Mouse (Mus musculus) kidney, embryonic 15.5 days (tissue): ENCODE measurements at regions not wholly inside any gene's neighbourhood (a gene's known extent, or its start where the extent isn't known, plus 50 kb on each side); places are given as distances from the start of the nearest gene placed in this dataset.

Experiments used
- ATAC-seq: fragments of 200-750 bp; cut with Nextera tagmentation; replicated peaks from 2 replicates; pipeline ENCODE4 v1.8.0; 2017; ENCODE audit warnings: moderate TSS enrichment; ENCODE audit not compliant: low FRiP score
- H3K27ac ChIP-seq: fragments of 300-500 bp; sonication (generic); 2 replicates; pipeline ENCODE4 v1.5.1; 2015; ENCODE audit warnings: mild to moderate bottlenecking, inconsistent platforms
- H3K27me3 ChIP-seq: fragments of 300-500 bp; sonication (generic); 2 replicates; pipeline ENCODE4 v1.6.1; 2015; ENCODE audit warnings: inconsistent platforms
- H3K36me3 ChIP-seq: fragments of 300-500 bp; sonication (generic); 2 replicates; pipeline ENCODE4 v1.6.1; 2015; ENCODE audit warnings: inconsistent platforms
- H3K4me1 ChIP-seq: fragments of 300-500 bp; sonication (generic); 2 replicates; pipeline ENCODE4 v1.6.1; 2015; ENCODE audit warnings: inconsistent platforms
- H3K4me2 ChIP-seq: fragments of 300-500 bp; sonication (generic); 2 replicates; pipeline ENCODE4 v1.6.1; 2015; ENCODE audit warnings: moderate library complexity, mild to moderate bottlenecking, inconsistent platforms
- H3K4me3 ChIP-seq: fragments of 300-500 bp; sonication (generic); replicated peaks from 2 replicates; pipeline ENCODE4 v1.5.1; 2015; ENCODE audit warnings: mild to moderate bottlenecking, inconsistent platforms
- H3K9ac ChIP-seq: fragments of 300-500 bp; sonication (generic); 2 replicates; pipeline ENCODE4 v1.6.1; 2015; ENCODE audit warnings: mild to moderate bottlenecking, inconsistent platforms
- H3K9me3 ChIP-seq: fragments of 300-500 bp; sonication (generic); replicated peaks from 2 replicates; pipeline ENCODE4 v1.6.1; 2016; ENCODE audit warnings: inconsistent platforms
- WGBS: fragments of 180-500 bp; shearing (Covaris S2); methylation state at CpG from one replicate; pipeline ENCODE4 v1.1.7; 2015; ENCODE audit warnings: mixed read lengths; 5-methylcytosine and 5-hydroxymethylcytosine counted together

DNA sequence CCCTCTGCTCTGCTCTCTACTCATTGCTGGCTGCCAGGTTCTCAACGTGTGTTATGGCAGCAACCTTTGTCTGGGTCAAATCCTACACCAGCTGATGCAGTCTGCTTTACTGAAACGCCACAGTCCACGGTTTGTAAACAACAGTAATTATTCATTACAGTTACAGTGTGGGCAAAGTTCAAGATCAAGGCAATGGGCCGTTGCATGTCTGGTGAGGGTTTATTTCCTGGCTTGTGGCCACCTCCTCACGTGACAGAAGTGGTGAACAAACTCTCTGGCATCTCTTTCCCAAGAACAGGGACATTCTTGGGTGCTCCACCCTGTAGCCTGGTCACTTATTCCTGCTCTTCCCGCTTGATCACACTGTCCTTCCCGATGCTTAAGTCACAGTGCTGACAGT lies 295.3 kb upstream of the Rtl1 start:
- no peak overlapping the region for H3K4me3 ChIP-seq
- H3K4me2 ChIP-seq: no peak overlapping the region
- WGBS: 42% methylated on average over 7 of the region's 7 CpGs
- H3K9me3 ChIP-seq: no peaks in the 10 kb centered on the region
- peaks cover 10% of the 10 kb centered on the region for H3K4me1 ChIP-seq
- peak; percentile 76 for ATAC-seq
- no peak overlapping the region for H3K9ac ChIP-seq
- H3K27me3 ChIP-seq: peaks cover 5% of the 10 kb centered on the region; the same call in 1 of the 2 replicates
- no peak overlapping the region for H3K27ac ChIP-seq
- no peaks in the 10 kb centered on the region for H3K36me3 ChIP-seq

DNA sequence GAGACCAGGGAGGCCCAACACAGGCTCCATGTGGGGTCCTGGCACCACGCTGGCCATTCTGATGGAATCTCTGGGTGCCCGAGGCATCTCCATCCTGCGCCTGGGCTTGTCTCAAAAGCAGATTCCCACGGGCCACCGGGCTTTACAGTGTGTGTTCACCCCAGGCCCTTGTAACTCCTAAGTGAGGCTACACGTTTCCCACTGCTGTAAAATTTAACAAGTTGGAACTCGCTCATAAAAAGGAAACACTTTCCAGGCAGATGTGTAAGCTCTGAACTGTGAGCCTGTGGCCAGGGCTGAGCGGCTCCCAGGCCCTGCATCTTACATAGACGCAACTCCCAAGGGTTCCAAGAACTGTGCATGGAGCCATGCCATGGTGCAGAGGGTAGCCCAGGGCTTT lies 296.3 kb upstream of the Rtl1 start:
- no peak overlapping the region for H3K4me2 ChIP-seq
- no peak overlapping the region for H3K9ac ChIP-seq
- peaks cover 10% of the 10 kb centered on the region for H3K4me1 ChIP-seq
- H3K36me3 ChIP-seq: no peaks in the 10 kb centered on the region
- no peak overlapping the region for H3K4me3 ChIP-seq
- peaks cover 5% of the 10 kb centered on the region; the same call in 1 of the 2 replicates for H3K27me3 ChIP-seq
- no peak for ATAC-seq
- no peaks in the 10 kb centered on the region for H3K9me3 ChIP-seq
- no peak overlapping the region for H3K27ac ChIP-seq
- 65% methylated on average over 9 of the region's 9 CpGs for WGBS

DNA sequence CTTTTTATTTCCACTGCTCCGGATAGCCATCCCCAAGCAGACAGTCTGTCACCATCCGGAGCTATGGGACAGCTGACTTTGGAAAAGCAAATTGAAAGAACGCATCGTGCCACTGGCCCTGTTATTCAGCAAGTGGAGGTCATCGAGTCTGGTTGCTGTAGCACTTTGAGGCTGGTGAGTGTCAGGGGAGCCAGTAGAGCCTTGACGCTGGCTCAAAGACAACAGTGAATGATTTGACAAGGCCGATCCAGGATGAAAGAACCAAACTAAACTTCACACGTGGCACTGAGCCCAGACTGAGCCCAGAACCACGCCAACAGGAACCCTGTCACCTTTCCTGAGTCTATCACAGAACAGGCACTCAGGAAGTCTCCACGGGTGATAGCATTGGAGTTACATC lies 296.8 kb upstream of the Rtl1 start:
- Histone ChIP-seq H3K9me3 (no peaks in the 10 kb centered on the region), H3K27me3 (peaks cover 5% of the 10 kb centered on the region; the same call in 1 of the 2 replicates), H3K9ac (no peak overlapping the region), H3K36me3 (no peaks in the 10 kb centered on the region), H3K4me3 (no peak overlapping the region), H3K27ac (no peak overlapping the region), H3K4me2 (no peak overlapping the region), H3K4me1 (peaks cover 10% of the 10 kb centered on the region)
- ATAC-seq: no peak
- 83% methylated on average over 10 of the region's 10 CpGs for WGBS

DNA sequence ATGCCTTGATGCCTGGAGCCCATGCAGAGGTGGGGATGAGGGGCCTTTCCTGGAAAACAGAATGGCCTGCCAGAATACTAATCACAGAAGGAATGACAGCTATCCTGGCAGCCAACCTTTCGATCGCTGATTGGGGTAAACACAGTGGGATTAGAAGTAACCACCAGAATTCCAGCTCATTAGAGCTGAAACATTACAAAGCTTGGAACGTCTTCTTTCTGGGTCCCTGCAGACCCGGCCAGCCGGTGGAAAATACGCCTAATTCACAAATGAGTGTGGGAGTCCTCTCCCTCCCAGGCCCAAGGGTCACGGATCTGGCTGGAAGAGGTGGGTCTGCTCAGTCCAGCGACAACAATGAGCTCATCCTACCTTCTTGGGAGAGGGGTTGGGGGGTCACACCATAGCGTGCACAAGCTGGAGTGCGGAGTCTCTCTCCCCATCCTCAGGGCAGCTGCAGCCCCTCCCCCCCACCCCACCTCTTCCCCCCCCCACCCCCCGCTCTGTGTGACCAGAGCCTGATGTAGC lies 297.8 kb upstream of the Rtl1 start:
- 67% methylated on average over 11 of the region's 11 CpGs for WGBS
- no peak overlapping the region for H3K4me3 ChIP-seq
- H3K9ac ChIP-seq: no peak overlapping the region
- H3K36me3 ChIP-seq: no peaks in the 10 kb centered on the region
- peaks cover 10% of the 10 kb centered on the region for H3K4me1 ChIP-seq
- H3K27me3 ChIP-seq: peaks cover 5% of the 10 kb centered on the region; the same call in 1 of the 2 replicates
- ATAC-seq: no peak
- H3K27ac ChIP-seq: no peak overlapping the region
- no peaks in the 10 kb centered on the region for H3K9me3 ChIP-seq
- H3K4me2 ChIP-seq: no peak overlapping the region

DNA sequence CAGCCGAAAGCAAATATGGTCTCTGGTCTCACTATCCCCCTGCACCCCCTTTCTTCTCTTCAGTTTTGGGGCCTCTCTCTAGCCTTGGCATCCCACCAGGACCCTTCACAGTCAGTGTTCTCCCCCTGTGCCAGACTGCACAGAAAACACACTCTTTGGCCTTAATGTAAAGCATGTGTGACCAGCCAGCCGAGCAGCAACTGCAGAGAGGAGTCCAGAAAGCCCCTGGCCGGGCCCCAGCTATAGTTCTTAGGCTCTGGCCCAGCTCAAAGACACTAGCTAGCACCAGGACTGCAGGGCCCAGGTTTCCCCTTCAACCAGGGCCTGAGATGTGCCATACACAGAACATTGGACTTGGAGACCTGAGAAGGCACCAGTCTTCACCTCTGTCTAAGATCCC lies 299.3 kb upstream of the Rtl1 start:
- no peak overlapping the region for H3K27ac ChIP-seq
- peaks cover 10% of the 10 kb centered on the region for H3K4me1 ChIP-seq
- H3K4me3 ChIP-seq: no peak overlapping the region
- 82% methylated on average over 3 of the region's 3 CpGs for WGBS
- H3K36me3 ChIP-seq: no peaks in the 10 kb centered on the region
- no peaks in the 10 kb centered on the region for H3K9me3 ChIP-seq
- no peak overlapping the region for H3K4me2 ChIP-seq
- H3K9ac ChIP-seq: no peak overlapping the region
- H3K27me3 ChIP-seq: no peaks in the 10 kb centered on the region
- ATAC-seq: no peak

DNA sequence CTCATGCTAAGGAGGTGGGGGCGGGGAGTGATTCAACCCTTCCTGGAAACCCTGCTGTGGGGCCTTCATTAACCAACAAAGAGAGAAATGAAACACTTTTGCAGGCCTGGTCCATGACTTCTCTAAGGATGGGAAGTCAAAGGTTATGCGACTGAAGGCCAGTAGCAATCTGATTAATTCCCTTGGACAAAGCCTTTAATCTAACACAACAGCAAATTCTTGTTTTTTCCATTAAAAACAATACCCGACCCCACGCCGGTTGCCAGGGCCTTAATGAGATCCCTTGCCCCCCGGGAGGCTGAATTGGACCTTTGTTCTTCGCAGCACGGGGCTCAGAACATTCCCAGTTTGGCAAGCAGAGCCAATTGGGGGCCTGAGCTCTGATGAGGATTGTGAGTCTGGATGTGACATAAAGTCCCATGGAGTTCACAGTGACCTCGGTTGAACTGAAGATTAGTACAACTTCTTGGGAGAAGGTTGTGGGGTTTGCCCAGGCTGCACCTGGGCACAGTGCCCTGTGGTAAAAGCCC lies 310.9 kb upstream of the Rtl1 start:
- Histone ChIP-seq H3K36me3 (no peaks in the 10 kb centered on the region), H3K27me3 (no peaks in the 10 kb centered on the region), H3K9me3 (no peaks in the 10 kb centered on the region), H3K4me2 (no peak overlapping the region), H3K4me1 (no peaks in the 10 kb centered on the region), H3K9ac (no peak overlapping the region), H3K27ac (no peak overlapping the region), H3K4me3 (no peak overlapping the region)
- ATAC-seq: no peak
- WGBS: 61% methylated on average over 9 of the region's 9 CpGs

DNA sequence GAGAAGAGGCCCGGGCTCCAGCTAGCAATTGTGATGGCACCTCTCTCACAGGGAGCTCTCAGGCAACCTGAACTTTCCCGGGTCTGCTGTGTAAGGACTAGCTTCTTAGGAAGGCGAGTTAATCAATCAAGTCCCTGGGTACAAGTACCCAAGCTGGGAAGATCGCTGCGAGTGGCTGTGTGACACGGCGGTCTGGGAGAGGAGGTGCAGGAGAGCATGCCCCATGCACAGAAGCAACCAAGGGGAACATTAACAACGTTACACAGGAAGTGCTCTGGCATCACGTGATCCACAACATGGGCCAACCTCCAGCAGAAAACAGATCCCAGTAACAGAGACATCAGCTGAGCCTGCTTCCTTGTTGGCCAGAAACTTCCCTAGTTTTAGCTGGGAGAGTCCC lies 311.4 kb upstream of the Rtl1 start:
- H3K4me1 ChIP-seq: no peaks in the 10 kb centered on the region
- H3K36me3 ChIP-seq: no peaks in the 10 kb centered on the region
- H3K27me3 ChIP-seq: no peaks in the 10 kb centered on the region
- no peak overlapping the region for H3K4me2 ChIP-seq
- no peaks in the 10 kb centered on the region for H3K9me3 ChIP-seq
- ATAC-seq: no peak
- WGBS: 67% methylated on average over 9 of the region's 9 CpGs
- no peak overlapping the region for H3K9ac ChIP-seq
- no peak overlapping the region for H3K4me3 ChIP-seq
- H3K27ac ChIP-seq: no peak overlapping the region

DNA sequence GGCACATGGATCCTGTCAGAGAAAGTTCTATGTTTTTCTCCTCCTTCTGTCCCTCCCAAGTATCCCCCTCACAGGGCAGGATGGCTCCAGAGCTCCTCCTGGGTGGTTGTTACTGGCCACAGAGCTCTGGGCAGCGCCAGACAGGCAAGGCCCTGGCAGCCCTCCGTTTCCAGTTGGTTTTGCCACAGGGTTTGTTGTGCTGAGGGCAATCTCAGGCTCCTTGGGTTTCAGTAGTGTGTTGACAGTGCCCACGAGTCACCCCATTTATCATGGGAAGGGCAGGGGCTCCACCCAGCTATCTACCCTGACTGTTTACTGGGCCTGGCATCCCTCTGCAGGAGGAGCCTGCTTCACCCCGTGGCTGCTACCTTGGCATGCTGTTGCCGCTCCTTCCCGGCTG lies 317.6 kb upstream of the Rtl1 start:
- Histone ChIP-seq H3K4me3 (no peak overlapping the region), H3K4me2 (no peak overlapping the region), H3K9me3 (no peaks in the 10 kb centered on the region), H3K9ac (no peak overlapping the region), H3K27ac (no peak overlapping the region), H3K36me3 (no peaks in the 10 kb centered on the region), H3K4me1 (no peaks in the 10 kb centered on the region), H3K27me3 (no peaks in the 10 kb centered on the region)
- ATAC-seq: no peak
- WGBS: 71% methylated on average over 6 of the region's 6 CpGs

DNA sequence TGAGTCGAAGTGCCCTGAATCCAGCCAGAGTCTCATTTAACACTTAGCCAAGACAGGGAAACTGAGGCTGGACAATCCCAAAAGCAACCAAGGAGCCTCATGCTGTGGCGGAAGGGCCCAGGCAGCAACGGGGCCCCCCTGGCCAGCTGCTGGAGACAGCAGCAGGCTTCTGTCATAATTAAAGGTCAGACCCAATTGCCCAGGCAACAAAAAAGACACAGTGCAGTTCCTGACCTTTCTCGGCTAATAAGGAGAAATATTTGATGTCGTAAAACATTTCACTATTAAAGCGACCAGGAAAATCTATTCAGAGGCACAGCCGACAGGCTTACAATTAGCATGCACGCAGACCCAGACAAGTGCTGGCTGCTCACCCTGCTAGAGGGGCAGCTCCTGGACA lies 318.8 kb upstream of the Rtl1 start:
- no peak for ATAC-seq
- no peaks in the 10 kb centered on the region for H3K9me3 ChIP-seq
- H3K27ac ChIP-seq: no peak overlapping the region
- no peaks in the 10 kb centered on the region for H3K36me3 ChIP-seq
- H3K4me1 ChIP-seq: no peaks in the 10 kb centered on the region
- no peak overlapping the region for H3K4me3 ChIP-seq
- no peak overlapping the region for H3K4me2 ChIP-seq
- 55% methylated on average over 8 of the region's 8 CpGs for WGBS
- no peak overlapping the region for H3K9ac ChIP-seq
- H3K27me3 ChIP-seq: 0 out of 2 replicates have a peak, but pooled peaks cover under 1% of the 10 kb centered on the region

DNA sequence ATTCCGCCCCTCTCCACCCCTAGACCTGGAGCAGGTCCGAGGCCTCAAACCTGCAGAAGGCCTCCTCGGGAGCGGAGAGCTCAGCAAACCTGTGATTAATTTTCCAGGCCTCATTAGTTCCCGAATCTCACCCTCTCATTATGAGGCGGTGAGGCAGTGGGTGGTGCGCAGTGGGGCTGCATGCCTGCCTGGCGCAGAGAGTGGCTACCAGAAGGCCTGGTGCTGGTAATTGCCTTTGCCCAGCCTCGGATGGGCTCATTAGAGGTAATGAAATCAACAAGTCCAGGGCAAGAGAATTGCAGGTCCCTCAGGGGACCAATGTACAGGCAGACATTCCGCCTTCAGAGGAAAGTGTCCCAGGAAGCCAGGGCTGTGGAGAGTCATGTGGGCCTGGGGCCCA lies 322.0 kb upstream of the Rtl1 start:
- no peak for ATAC-seq
- H3K9me3 ChIP-seq: no peaks in the 10 kb centered on the region
- H3K27me3 ChIP-seq: peaks cover 3% of the 10 kb centered on the region; the same call in 1 of the 2 replicates
- no peaks in the 10 kb centered on the region for H3K4me1 ChIP-seq
- no peak overlapping the region for H3K4me3 ChIP-seq
- H3K4me2 ChIP-seq: no peak overlapping the region
- H3K9ac ChIP-seq: no peak overlapping the region
- H3K27ac ChIP-seq: no peak overlapping the region
- WGBS: 79% methylated on average over 10 of the region's 10 CpGs
- no peaks in the 10 kb centered on the region for H3K36me3 ChIP-seq

DNA sequence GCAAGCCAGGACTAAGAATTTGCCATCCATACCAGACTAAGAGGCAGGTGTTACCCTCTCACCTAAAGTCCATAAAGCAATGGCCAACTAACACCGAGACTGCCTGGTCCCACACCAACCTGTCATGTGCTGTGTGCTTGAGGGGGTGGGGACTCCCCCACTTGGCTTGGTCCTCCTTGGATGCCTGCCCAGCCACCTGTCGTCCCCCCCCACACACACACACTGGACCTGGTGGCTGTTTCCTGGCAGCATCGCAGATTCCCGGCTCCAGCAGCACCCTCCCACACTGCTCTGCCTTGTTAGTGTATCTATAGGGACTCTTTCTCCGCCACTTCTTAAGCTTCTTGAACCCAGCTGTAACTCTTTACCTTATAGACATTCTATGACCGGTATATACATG lies 325.7 kb upstream of the Rtl1 start:
- Histone ChIP-seq H3K9ac (no peak overlapping the region), H3K9me3 (no peaks in the 10 kb centered on the region), H3K4me2 (no peak overlapping the region), H3K4me1 (no peaks in the 10 kb centered on the region), H3K27ac (no peak overlapping the region), H3K4me3 (no peak overlapping the region), H3K27me3 (peaks cover 3% of the 10 kb centered on the region; the same call in 1 of the 2 replicates), H3K36me3 (no peaks in the 10 kb centered on the region)
- WGBS: 71% methylated on average over 6 of the region's 6 CpGs
- ATAC-seq: no peak

DNA sequence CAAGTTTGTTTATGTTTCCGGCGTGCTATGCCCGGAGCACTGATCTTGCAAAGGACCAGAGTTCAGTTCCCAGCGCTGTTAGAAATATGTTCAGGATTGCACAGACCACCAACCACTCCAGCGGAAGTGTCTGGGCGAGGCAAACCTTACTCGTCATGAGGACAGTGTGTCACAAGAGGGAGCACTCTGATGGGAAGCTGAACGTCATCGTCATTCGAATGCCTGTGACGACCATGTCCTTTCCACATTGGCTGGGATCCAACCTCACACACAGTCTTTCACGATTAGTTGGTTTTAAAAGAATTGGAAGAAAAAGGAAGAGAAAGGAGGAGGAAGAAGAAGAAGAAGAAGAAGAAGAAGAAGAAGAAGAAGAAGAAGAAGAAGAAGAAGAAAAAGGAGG lies 326.5 kb upstream of the Rtl1 start:
- Histone ChIP-seq H3K27ac (no peak overlapping the region), H3K4me2 (no peak overlapping the region), H3K36me3 (no peaks in the 10 kb centered on the region), H3K9ac (no peak overlapping the region), H3K27me3 (peaks cover 3% of the 10 kb centered on the region; the same call in 1 of the 2 replicates), H3K4me1 (no peaks in the 10 kb centered on the region), H3K4me3 (no peak overlapping the region), H3K9me3 (no peaks in the 10 kb centered on the region)
- WGBS: 57% methylated on average over 12 of the region's 12 CpGs
- no peak for ATAC-seq

DNA sequence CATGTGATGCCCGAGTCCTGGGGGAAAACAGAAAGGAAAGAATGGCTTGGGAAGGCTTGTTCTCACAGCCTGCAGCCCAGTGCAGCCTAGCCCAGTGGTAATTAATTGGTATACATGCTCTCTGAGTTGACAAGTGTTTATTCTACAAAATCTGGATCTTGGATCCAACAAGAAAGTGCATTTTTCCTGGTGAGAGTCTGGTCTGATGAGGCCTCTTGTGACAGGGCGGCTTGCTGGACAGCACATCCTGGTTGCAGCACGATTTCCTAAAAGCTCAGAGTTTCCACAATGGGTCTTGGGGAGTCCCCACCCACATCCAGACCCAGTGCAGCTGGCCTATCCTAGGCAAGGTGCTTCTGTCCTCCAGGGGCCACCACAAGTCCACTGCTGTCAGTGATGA lies 332.7 kb upstream of the Dio3 start:
- peaks cover 5% of the 10 kb centered on the region; the same call in 1 of the 2 replicates for H3K27me3 ChIP-seq
- H3K27ac ChIP-seq: no peak overlapping the region
- ATAC-seq: no peak
- H3K4me2 ChIP-seq: no peak overlapping the region
- no peaks in the 10 kb centered on the region for H3K9me3 ChIP-seq
- no peak overlapping the region for H3K9ac ChIP-seq
- WGBS: 80% methylated on average over 3 of the region's 3 CpGs
- no peak overlapping the region for H3K4me3 ChIP-seq
- no peaks in the 10 kb centered on the region for H3K36me3 ChIP-seq
- peaks cover 7% of the 10 kb centered on the region; the same call in 1 of the 2 replicates for H3K4me1 ChIP-seq
